Mouse (Mus musculus): Measurements from ENCODE around the gene Cpm. TPM values are rescaled to one million over a fixed set of nuclear protein-coding genes. Genes with fewer than 3 reads are reported as not detected.
A peak's percentile ranks its signal among the peaks of the same experiment; 100 is the strongest.
"Not testable (repeated sequence)": the region's sequence is repeated elsewhere in the genome, so short reads cannot be mapped to it uniquely, and the experiment has no call there.

The Cpm gene
- polyA plus RNA-seq, 1 experiment from 2014 or later: 38.3 TPM

DNA sequence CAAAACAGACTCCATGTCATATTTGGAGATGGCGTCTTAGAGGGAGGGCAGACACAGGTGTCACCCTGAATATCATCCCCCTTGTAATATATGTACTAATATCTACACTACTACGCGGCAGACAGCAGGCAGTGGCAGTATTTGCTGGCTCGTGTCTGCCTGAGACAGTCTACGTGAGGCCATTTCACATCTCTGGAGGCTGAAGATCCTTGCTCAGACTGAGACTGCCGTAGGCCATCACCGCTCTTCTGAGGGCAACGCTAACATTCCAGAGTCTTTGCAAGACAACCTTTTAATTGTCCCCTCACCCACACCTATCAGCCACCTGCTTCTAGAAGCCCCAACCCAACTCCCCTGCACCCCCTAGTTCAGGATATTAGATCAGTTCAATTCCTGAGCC, 84.2 kb downstream of the Cpm start:
- no peak for ATAC-seq (ENCODE audit: insufficient number of reproducible peaks, low FRiP score, low TSS enrichment, low read depth)
- 96% methylated on average over 8 of the region's 8 CpGs for WGBS
- H3K4me1 ChIP-seq (ENCODE audit: control insufficient read depth, insufficient read depth, low read length): peaks cover 4% of the 10 kb centered on the region; the same call in 1 of the 2 replicates
- H3K4me3 ChIP-seq (ENCODE audit: low read depth, low read length): no peak overlapping the region
- H3K4me2 ChIP-seq (ENCODE audit: low read depth, severe bottlenecking): no peak overlapping the region
- no peak overlapping the region for H3K9ac ChIP-seq (ENCODE audit: low read length)
- H3K27ac ChIP-seq (replicated peaks; ENCODE audit: low read depth, low read length): no peak overlapping the region
- DNase-seq (ENCODE audit: low spot score): no peak
- no peaks in the 10 kb centered on the region for H3K36me3 ChIP-seq (ENCODE audit: control insufficient read depth, insufficient read depth, low read length)
- H3K27me3 ChIP-seq (ENCODE audit: control insufficient read depth, insufficient read depth, low read length): no peaks in the 10 kb centered on the region
- no peaks in the 10 kb centered on the region for H3K9me3 ChIP-seq (ENCODE audit: control insufficient read depth, low read length)

GRCm38 (mm10) chr10:117714048-117714545, 84.8 kb downstream of the Cpm start:
- Histone ChIP-seq H3K4me3 (ENCODE audit: low read depth, low read length) (no peak overlapping the region), H3K9ac (ENCODE audit: low read length) (no peak overlapping the region), H3K36me3 (ENCODE audit: control insufficient read depth, insufficient read depth, low read length) (no peaks in the 10 kb centered on the region), H3K27me3 (ENCODE audit: control insufficient read depth, insufficient read depth, low read length) (no peaks in the 10 kb centered on the region), H3K27ac (replicated peaks; ENCODE audit: low read depth, low read length) (no peak overlapping the region), H3K9me3 (ENCODE audit: control insufficient read depth, low read length) (no peaks in the 10 kb centered on the region), H3K4me1 (ENCODE audit: control insufficient read depth, insufficient read depth, low read length) (peaks cover 4% of the 10 kb centered on the region; the same call in 1 of the 2 replicates), H3K4me2 (ENCODE audit: low read depth, severe bottlenecking) (no peak overlapping the region)
- no peak for ATAC-seq (ENCODE audit: insufficient number of reproducible peaks, low FRiP score, low TSS enrichment, low read depth)
- WGBS: 85% methylated on average over 3 of the region's 3 CpGs
- no peak for DNase-seq (ENCODE audit: low spot score)

- H3K4me2 ChIP-seq (ENCODE audit: low read depth, severe bottlenecking): no peak overlapping the region
- H3K27me3 ChIP-seq (ENCODE audit: control insufficient read depth, insufficient read depth, low read length): no peaks in the 10 kb centered on the region
- H3K27ac ChIP-seq (replicated peaks; ENCODE audit: low read depth, low read length): no peak overlapping the region
- no peaks in the 10 kb centered on the region for H3K4me1 ChIP-seq (ENCODE audit: control insufficient read depth, insufficient read depth, low read length)
- no peaks in the 10 kb centered on the region for H3K36me3 ChIP-seq (ENCODE audit: control insufficient read depth, insufficient read depth, low read length)
- no peak overlapping the region for H3K9ac ChIP-seq (ENCODE audit: low read length)
- WGBS: 78% methylated on average over 4 of the region's 4 CpGs
- H3K4me3 ChIP-seq (ENCODE audit: low read depth, low read length): no peak overlapping the region
- ATAC-seq (ENCODE audit: insufficient number of reproducible peaks, low FRiP score, low TSS enrichment, low read depth) (no peak), DNase-seq (ENCODE audit: low spot score) (no peak)
- H3K9me3 ChIP-seq (ENCODE audit: control insufficient read depth, low read length): no peaks in the 10 kb centered on the region
Observed at GRCm38 (mm10) chr10:117714928-117715500, 85.7 kb downstream of the Cpm start.

DNA sequence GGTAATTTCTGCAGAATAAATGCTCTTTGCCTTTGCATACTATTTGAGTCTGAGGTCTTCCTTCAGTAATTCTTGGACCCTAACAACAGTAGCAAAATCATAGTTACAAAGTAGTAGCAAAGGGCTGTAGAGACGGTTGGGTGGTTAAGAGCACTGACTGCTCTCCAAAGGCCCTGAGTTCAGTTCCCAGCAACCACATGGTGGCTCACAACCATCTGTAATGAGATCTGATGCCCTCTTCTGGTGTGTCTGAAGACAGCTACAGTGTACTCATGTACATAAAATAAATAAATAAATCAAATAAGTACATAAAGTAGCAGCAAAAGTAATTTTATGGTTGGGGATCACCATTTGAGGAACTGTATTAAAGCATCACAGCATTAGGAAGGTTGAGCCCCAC, 86.4 kb downstream of the Cpm start:
- H3K4me1 ChIP-seq (ENCODE audit: control insufficient read depth, insufficient read depth, low read length); H3K4me2 ChIP-seq (ENCODE audit: low read depth, severe bottlenecking); H3K27ac ChIP-seq (replicated peaks; ENCODE audit: low read depth, low read length); H3K9me3 ChIP-seq (ENCODE audit: control insufficient read depth, low read length); DNase-seq (ENCODE audit: low spot score); H3K27me3 ChIP-seq (ENCODE audit: control insufficient read depth, insufficient read depth, low read length); H3K9ac ChIP-seq (ENCODE audit: low read length); H3K36me3 ChIP-seq (ENCODE audit: control insufficient read depth, insufficient read depth, low read length); H3K4me3 ChIP-seq (ENCODE audit: low read depth, low read length); ATAC-seq (ENCODE audit: insufficient number of reproducible peaks, low FRiP score, low TSS enrichment, low read depth): not testable (repeated sequence)
- WGBS: 88% methylated on average over 1 of the region's 1 CpGs

- H3K4me1 ChIP-seq (ENCODE audit: control insufficient read depth, insufficient read depth, low read length): no peaks in the 10 kb centered on the region
- no peak overlapping the region for H3K27ac ChIP-seq (replicated peaks; ENCODE audit: low read depth, low read length)
- H3K27me3 ChIP-seq (ENCODE audit: control insufficient read depth, insufficient read depth, low read length): no peaks in the 10 kb centered on the region
- DNase-seq (ENCODE audit: low spot score): no peak
- H3K36me3 ChIP-seq (ENCODE audit: control insufficient read depth, insufficient read depth, low read length): no peaks in the 10 kb centered on the region
- no peak overlapping the region for H3K9ac ChIP-seq (ENCODE audit: low read length)
- WGBS: 86% methylated on average over 3 of the region's 3 CpGs
- no peak for ATAC-seq (ENCODE audit: insufficient number of reproducible peaks, low FRiP score, low TSS enrichment, low read depth)
- H3K9me3 ChIP-seq (ENCODE audit: control insufficient read depth, low read length): no peaks in the 10 kb centered on the region
- H3K4me2 ChIP-seq (ENCODE audit: low read depth, severe bottlenecking): no peak overlapping the region
- H3K4me3 ChIP-seq (ENCODE audit: low read depth, low read length): no peak overlapping the region
Observed at GRCm38 (mm10) chr10:117716686-117717085, 87.4 kb downstream of the Cpm start.

DNA sequence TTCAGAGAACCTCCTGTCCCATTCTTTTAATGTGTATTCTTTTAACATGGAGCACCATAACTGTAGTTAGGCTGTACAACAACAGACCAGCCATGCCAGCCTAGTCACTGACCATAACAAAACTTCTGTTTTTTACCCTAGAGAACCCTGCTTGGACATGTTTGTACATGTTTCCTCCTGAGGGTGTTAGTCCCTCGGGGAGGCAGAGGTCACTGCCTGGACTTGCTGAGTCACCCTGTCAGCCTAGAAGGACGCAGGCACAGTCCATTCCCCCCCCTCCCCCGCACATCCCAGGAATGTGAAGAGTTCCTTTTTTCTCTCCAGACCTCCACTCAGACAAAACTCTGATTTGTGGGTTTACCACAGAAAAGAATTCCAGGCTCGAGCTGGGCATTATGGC, 88.3 kb downstream of the Cpm start:
- Histone ChIP-seq H3K36me3 (ENCODE audit: control insufficient read depth, insufficient read depth, low read length) (no peaks in the 10 kb centered on the region), H3K4me2 (ENCODE audit: low read depth, severe bottlenecking) (no peak overlapping the region), H3K9ac (ENCODE audit: low read length) (no peak overlapping the region), H3K4me3 (ENCODE audit: low read depth, low read length) (no peak overlapping the region), H3K27me3 (ENCODE audit: control insufficient read depth, insufficient read depth, low read length) (no peaks in the 10 kb centered on the region), H3K9me3 (ENCODE audit: control insufficient read depth, low read length) (no peaks in the 10 kb centered on the region), H3K4me1 (ENCODE audit: control insufficient read depth, insufficient read depth, low read length) (no peaks in the 10 kb centered on the region), H3K27ac (replicated peaks; ENCODE audit: low read depth, low read length) (no peak overlapping the region)
- DNase-seq (ENCODE audit: low spot score) (peak; percentile 41), ATAC-seq (ENCODE audit: insufficient number of reproducible peaks, low FRiP score, low TSS enrichment, low read depth) (no peak)
- 18% methylated on average over 4 of the region's 4 CpGs for WGBS

GRCm38 (mm10) chr10:117718161-117719119, 89.1 kb downstream of the Cpm start:
- 62% methylated on average over 19 of the region's 19 CpGs for WGBS
- Histone ChIP-seq H3K36me3 (ENCODE audit: control insufficient read depth, insufficient read depth, low read length) (no peaks in the 10 kb centered on the region), H3K9me3 (ENCODE audit: control insufficient read depth, low read length) (no peaks in the 10 kb centered on the region), H3K4me3 (ENCODE audit: low read depth, low read length) (no peak overlapping the region), H3K9ac (ENCODE audit: low read length) (no peak overlapping the region), H3K27me3 (ENCODE audit: control insufficient read depth, insufficient read depth, low read length) (no peaks in the 10 kb centered on the region), H3K4me2 (ENCODE audit: low read depth, severe bottlenecking) (no peak overlapping the region), H3K4me1 (ENCODE audit: control insufficient read depth, insufficient read depth, low read length) (no peaks in the 10 kb centered on the region), H3K27ac (replicated peaks; ENCODE audit: low read depth, low read length) (no peak overlapping the region)
- ATAC-seq (ENCODE audit: insufficient number of reproducible peaks, low FRiP score, low TSS enrichment, low read depth) (no peak), DNase-seq (ENCODE audit: low spot score) (no peak)

GRCm38 (mm10) chr10:117724136-117724718, 94.9 kb downstream of the Cpm start:
- Histone ChIP-seq H3K4me2 (ENCODE audit: low read depth, severe bottlenecking) (no peak overlapping the region), H3K27me3 (ENCODE audit: control insufficient read depth, insufficient read depth, low read length) (no peaks in the 10 kb centered on the region), H3K9ac (ENCODE audit: low read length) (no peak overlapping the region), H3K36me3 (ENCODE audit: control insufficient read depth, insufficient read depth, low read length) (no peaks in the 10 kb centered on the region), H3K27ac (replicated peaks; ENCODE audit: low read depth, low read length) (no peak overlapping the region), H3K4me1 (ENCODE audit: control insufficient read depth, insufficient read depth, low read length) (no peaks in the 10 kb centered on the region), H3K4me3 (ENCODE audit: low read depth, low read length) (no peak overlapping the region), H3K9me3 (ENCODE audit: control insufficient read depth, low read length) (no peaks in the 10 kb centered on the region)
- DNase-seq (ENCODE audit: low spot score): no peak
- no peak for ATAC-seq (ENCODE audit: insufficient number of reproducible peaks, low FRiP score, low TSS enrichment, low read depth)
- WGBS: 77% methylated on average over 5 of the region's 5 CpGs

Data from limb, embryonic 11.5 days (tissue).